Mouse (Mus musculus): Measurements from ENCODE around the gene Tfap2d. TPM values are rescaled to one million over a fixed set of nuclear protein-coding genes. Genes with fewer than 3 reads are reported as not detected.

The Tfap2d gene
- polyA plus RNA-seq, 1 experiment = not detected

GRCm38 (mm10) chr1:19106841-19107800 is 4.3 kb downstream of the Tfap2d start:
- peaks cover 37% of the 10 kb centered on the region for H3K27me3 ChIP-seq (ENCODE audit: control insufficient read depth)
- no peak overlapping the region for H3K4me3 ChIP-seq (replicated peaks)
- no peaks in the 10 kb centered on the region for H3K9me3 ChIP-seq (ENCODE audit: control insufficient read depth, low read length)
- H3K4me1 ChIP-seq (ENCODE audit: control insufficient read depth) = no peaks in the 10 kb centered on the region
- TF ChIP-seq GATA1 (IDR thresholded peaks at IDR 0.05; ENCODE audit: low read length) (no peak), TAL1 (IDR thresholded peaks at IDR 0.05; ENCODE audit: low read length) (no peak)
- H3K36me3 ChIP-seq (ENCODE audit: control insufficient read depth) = no peaks in the 10 kb centered on the region

- peaks cover 33% of the 10 kb centered on the region for H3K27me3 ChIP-seq (ENCODE audit: control insufficient read depth)
- TF ChIP-seq GATA1 (IDR thresholded peaks at IDR 0.05; ENCODE audit: low read length) (no peak), TAL1 (IDR thresholded peaks at IDR 0.05; ENCODE audit: low read length) (no peak)
- H3K9me3 ChIP-seq (ENCODE audit: control insufficient read depth, low read length) = no peaks in the 10 kb centered on the region
- H3K36me3 ChIP-seq (ENCODE audit: control insufficient read depth) = no peaks in the 10 kb centered on the region
- no peak overlapping the region for H3K4me3 ChIP-seq (replicated peaks)
- H3K4me1 ChIP-seq (ENCODE audit: control insufficient read depth) = no peaks in the 10 kb centered on the region
Observed at GRCm38 (mm10) chr1:19107801-19108200, 5.0 kb downstream of the Tfap2d start.

DNA sequence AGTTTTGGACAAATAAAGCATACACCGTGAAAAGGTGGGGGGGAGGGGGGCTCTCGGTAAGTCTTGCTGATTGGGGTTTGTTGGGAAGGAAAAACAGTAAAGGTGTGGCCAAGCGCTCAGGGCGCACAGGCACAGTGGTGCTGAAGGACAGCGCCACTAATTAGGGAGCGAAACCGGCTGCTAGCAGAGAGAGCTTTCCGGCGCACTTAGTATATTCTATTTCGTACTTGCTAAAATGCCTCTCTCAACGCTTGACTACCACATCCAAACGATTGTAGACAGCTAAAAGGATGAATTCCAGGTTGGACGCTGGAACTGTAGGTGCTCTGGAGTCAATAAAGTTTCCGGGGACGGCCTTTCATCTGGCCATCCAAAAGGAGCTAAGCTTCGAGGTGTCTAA is 6.9 kb downstream of the Tfap2d start:
- TF ChIP-seq TAL1 (IDR thresholded peaks at IDR 0.05; ENCODE audit: low read length) (no peak), GATA1 (IDR thresholded peaks at IDR 0.05; ENCODE audit: low read length) (no peak)
- Histone ChIP-seq H3K27me3 (ENCODE audit: control insufficient read depth) (peaks cover 14% of the 10 kb centered on the region), H3K9me3 (ENCODE audit: control insufficient read depth, low read length) (no peaks in the 10 kb centered on the region), H3K4me3 (replicated peaks) (no peak overlapping the region), H3K36me3 (ENCODE audit: control insufficient read depth) (no peaks in the 10 kb centered on the region), H3K4me1 (ENCODE audit: control insufficient read depth) (no peaks in the 10 kb centered on the region)

GRCm38 (mm10) chr1:19110211-19110610 is 7.4 kb downstream of the Tfap2d start:
- H3K36me3 ChIP-seq (ENCODE audit: control insufficient read depth) = no peaks in the 10 kb centered on the region
- H3K4me1 ChIP-seq (ENCODE audit: control insufficient read depth) = no peaks in the 10 kb centered on the region
- no peaks in the 10 kb centered on the region for H3K9me3 ChIP-seq (ENCODE audit: control insufficient read depth, low read length)
- H3K4me3 ChIP-seq (replicated peaks) = no peak overlapping the region
- H3K27me3 ChIP-seq (ENCODE audit: control insufficient read depth) = peaks cover 11% of the 10 kb centered on the region
- TF ChIP-seq TAL1 (IDR thresholded peaks at IDR 0.05; ENCODE audit: low read length) (no peak), GATA1 (IDR thresholded peaks at IDR 0.05; ENCODE audit: low read length) (no peak)

GRCm38 (mm10) chr1:19111020-19111419 is 8.2 kb downstream of the Tfap2d start:
- Histone ChIP-seq H3K36me3 (ENCODE audit: control insufficient read depth) (no peaks in the 10 kb centered on the region), H3K4me3 (replicated peaks) (no peak overlapping the region), H3K4me1 (ENCODE audit: control insufficient read depth) (no peaks in the 10 kb centered on the region), H3K9me3 (ENCODE audit: control insufficient read depth, low read length) (no peaks in the 10 kb centered on the region), H3K27me3 (ENCODE audit: control insufficient read depth) (peaks cover 4% of the 10 kb centered on the region; the same call in 1 of the 2 replicates)
- TF ChIP-seq TAL1 (IDR thresholded peaks at IDR 0.05; ENCODE audit: low read length) (no peak), GATA1 (IDR thresholded peaks at IDR 0.05; ENCODE audit: low read length) (no peak)

DNA sequence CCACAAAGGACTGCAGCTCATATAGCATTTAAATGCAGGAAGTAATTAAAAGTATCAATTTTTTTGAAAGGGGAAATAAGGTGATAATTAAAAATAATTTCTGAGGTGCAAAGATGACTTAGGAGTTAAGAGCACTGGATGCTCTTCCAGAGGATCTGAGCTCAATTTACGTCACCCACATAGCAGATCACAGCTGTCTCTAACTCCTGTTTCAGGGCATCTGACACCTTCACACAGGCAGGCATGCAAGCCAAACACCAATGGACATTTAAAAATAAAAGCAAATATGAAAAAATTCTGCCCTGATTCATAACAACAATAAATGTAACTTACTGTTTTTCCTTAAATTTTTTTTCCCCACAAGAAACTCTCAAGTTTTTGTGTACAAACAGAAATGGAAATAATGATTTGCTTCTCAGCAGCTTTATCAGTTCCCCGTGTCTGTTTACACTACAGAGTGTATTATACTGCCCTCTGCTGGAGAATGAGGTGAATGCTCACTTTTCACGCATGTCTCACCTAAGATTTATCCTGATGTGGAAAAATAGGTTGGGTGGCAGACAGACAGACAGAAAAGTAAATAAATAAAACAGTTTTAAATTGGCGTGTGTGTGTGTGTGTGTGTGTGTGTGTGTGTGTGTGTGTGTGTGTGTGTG is 76.0 kb downstream of the Tfap2d start:
- Histone ChIP-seq H3K9me3 (ENCODE audit: control insufficient read depth, low read length) (no peaks in the 10 kb centered on the region), H3K4me3 (replicated peaks) (no peak overlapping the region), H3K36me3 (ENCODE audit: control insufficient read depth) (no peaks in the 10 kb centered on the region), H3K4me1 (ENCODE audit: control insufficient read depth) (no peaks in the 10 kb centered on the region), H3K27me3 (ENCODE audit: control insufficient read depth) (no peaks in the 10 kb centered on the region)
- no peak for TF ChIP-seq GATA1 (IDR thresholded peaks at IDR 0.05; ENCODE audit: low read length)
- TF ChIP-seq TAL1 (IDR thresholded peaks at IDR 0.05; ENCODE audit: low read length) = no peak

DNA sequence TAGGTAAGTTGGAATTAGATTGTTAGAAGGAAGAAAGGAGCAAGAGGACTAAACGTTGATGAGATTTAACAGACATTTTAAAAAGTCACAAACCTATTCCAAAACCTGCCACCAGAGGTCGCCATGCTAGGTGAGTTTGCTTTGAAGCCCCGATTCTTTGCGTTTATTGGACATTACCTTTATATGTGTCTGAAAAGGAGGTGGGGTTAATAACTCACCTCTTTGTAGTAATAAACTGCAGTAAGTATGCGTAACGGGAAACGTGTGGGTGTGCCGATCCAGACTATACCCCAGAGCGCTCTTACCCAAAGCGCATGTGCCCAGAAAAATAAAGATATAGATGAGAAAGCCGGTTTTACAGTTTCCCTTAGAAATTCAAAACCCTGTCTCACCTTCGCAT is 102.8 kb downstream of the Tfap2d start:
- Histone ChIP-seq H3K36me3 (ENCODE audit: control insufficient read depth) (no peaks in the 10 kb centered on the region), H3K9me3 (ENCODE audit: control insufficient read depth, low read length) (no peaks in the 10 kb centered on the region), H3K27me3 (ENCODE audit: control insufficient read depth) (peaks cover 49% of the 10 kb centered on the region), H3K4me3 (replicated peaks) (no peak overlapping the region), H3K4me1 (ENCODE audit: control insufficient read depth) (no peaks in the 10 kb centered on the region)
- TF ChIP-seq TAL1 (IDR thresholded peaks at IDR 0.05; ENCODE audit: low read length) (no peak), GATA1 (IDR thresholded peaks at IDR 0.05; ENCODE audit: low read length) (no peak)

- no peak for TF ChIP-seq GATA1 (IDR thresholded peaks at IDR 0.05; ENCODE audit: low read length)
- TF ChIP-seq TAL1 (IDR thresholded peaks at IDR 0.05; ENCODE audit: low read length) = no peak
- Histone ChIP-seq H3K4me3 (replicated peaks) (no peak overlapping the region), H3K36me3 (ENCODE audit: control insufficient read depth) (no peaks in the 10 kb centered on the region), H3K4me1 (ENCODE audit: control insufficient read depth) (no peaks in the 10 kb centered on the region), H3K9me3 (ENCODE audit: control insufficient read depth, low read length) (no peaks in the 10 kb centered on the region), H3K27me3 (ENCODE audit: control insufficient read depth) (peaks cover 54% of the 10 kb centered on the region)
Observed at GRCm38 (mm10) chr1:19206194-19206593, 103.4 kb downstream of the Tfap2d start.

DNA sequence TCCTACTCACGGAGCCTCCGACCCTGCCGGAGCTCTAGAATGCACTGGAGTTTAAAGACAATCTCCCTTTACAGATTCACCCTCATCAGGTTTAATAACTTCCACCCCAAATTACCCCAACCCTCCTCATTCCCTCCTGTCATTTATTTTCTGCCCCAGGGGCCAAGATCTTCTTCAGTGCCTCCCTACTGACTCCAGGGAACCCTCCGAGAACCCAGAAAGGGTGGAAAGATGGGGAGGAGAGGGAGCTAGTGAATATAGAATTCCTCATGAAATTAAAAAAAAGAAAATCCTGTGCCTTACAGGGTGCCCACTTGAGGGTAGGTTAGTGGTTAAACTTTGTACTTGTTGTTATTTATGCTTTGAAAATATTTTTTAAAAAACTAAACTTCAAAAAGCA is 104.8 kb downstream of the Tfap2d start:
- Histone ChIP-seq H3K4me3 (replicated peaks) (no peak overlapping the region), H3K36me3 (ENCODE audit: control insufficient read depth) (no peaks in the 10 kb centered on the region), H3K4me1 (ENCODE audit: control insufficient read depth) (no peaks in the 10 kb centered on the region), H3K9me3 (ENCODE audit: control insufficient read depth, low read length) (no peaks in the 10 kb centered on the region), H3K27me3 (ENCODE audit: control insufficient read depth) (peaks cover 67% of the 10 kb centered on the region)
- TF ChIP-seq TAL1 (IDR thresholded peaks at IDR 0.05; ENCODE audit: low read length) = no peak
- no peak for TF ChIP-seq GATA1 (IDR thresholded peaks at IDR 0.05; ENCODE audit: low read length)
